Mouse (Mus musculus) testis, adult 2 months (tissue): Measurements from ENCODE around the gene Itpr3.

Experiments
- CTCF ChIP-seq: fragments of 200-500 bp; IDR thresholded peaks from 2 replicates; pipeline ENCODE4 v1.5.1; 2012; ENCODE audit warnings: low read depth, mild to moderate bottlenecking, inconsistent platforms, low read length, moderate library complexity; ENCODE audit not compliant: control insufficient read depth, insufficient read depth, insufficient replicate concordance
- POLR2A ChIP-seq: fragments of 200-500 bp; IDR thresholded peaks from 2 replicates; pipeline ENCODE4 v1.6.1; 2012; ENCODE audit warnings: low read depth, mild to moderate bottlenecking, inconsistent platforms, low read length, moderate library complexity; ENCODE audit not compliant: control insufficient read depth

DNA sequence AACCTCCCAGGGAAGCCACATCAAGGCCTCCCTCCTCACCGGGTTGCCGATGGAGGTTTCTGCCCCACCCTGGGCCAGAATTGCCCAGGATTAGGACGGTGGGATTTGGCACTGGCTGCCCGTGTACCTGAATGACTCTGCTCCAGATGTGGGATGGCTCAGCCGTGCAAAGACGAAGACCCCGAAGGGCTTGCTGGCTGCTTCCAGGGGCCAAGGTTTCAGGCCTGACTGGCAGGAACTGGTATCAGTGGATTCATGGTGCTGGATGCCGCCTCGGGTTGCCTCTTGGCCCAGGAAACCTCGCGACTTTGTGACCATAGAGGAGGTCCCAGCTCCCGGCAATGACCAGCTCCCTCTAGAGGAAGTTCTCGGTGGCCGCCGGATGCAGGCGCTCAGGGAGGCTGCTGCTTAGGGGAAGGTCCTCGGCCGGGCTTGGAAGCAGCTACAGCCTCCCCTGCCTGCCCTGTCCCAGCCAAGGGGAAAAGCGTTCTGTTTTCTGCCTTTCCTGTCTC lies 28.8 kb upstream of the Itpr3 start:
- peak; percentile 30; the same call in 1 of the 2 replicates for TF ChIP-seq POLR2A
- TF ChIP-seq CTCF = peak; percentile 42; the same call in 1 of the 2 replicates
